Mouse (Mus musculus) CH12F3 (cell line): ENCODE measurements around the gene Olfr148.

Experiments
- in situ Hi-C: fragments of 300-500 bp; cut with MboI; formaldehyde crosslinking; loops from 2 replicates; pipeline ENCODE4 v1.14.3; 2020; ENCODE audit warnings: low sequenced_read_pairs

The Olfr148 gene

DNA sequence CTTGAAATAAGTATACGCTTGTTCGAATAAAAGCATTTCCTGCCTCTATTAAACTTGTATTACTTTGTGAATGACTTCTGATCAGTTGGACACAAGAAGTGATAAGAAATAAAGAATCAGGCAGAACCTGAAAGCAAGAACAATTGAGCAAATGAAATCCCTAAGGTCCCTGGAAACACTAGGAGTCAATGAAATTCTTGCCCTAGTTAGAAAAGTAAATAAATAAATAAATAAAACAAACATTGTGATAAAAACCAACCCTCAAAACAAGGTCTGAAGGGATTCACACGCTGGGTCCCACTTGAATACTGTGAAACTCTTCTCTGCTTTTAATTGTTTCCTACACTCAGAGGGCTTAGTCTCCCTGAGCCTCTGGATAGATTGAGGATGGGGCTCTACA, at the start of gene Olfr148:
TSS of gene Olfr148 (plus strand) at position 301 of the 400 bp plus-strand sequence.
- in situ Hi-C loops: no loop called here

DNA sequence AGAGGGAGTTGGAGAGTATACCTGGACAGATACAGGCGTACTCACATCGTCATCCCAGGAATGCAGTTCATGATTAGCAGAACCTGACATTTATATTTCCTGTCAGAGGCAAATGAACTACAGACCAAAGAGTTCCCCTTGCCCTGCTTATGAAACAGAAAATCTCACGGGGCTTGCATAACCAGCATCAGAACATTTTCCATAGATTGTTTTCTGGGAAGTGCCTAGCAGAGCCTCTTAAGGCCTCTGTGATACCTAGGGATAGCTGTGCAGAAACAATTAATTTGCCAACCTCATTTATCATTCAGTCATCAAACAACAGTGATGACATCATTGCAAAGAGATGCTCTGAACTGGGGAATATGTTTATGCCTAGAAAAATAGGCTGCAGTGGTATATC, 35.0 kb upstream of the Olfr148 start, which contains the start of gene Olfr959:
TSS of gene Olfr959 (minus strand) at position 101 of the 400 bp plus-strand sequence.
- in situ Hi-C loops: no loop called here

DNA sequence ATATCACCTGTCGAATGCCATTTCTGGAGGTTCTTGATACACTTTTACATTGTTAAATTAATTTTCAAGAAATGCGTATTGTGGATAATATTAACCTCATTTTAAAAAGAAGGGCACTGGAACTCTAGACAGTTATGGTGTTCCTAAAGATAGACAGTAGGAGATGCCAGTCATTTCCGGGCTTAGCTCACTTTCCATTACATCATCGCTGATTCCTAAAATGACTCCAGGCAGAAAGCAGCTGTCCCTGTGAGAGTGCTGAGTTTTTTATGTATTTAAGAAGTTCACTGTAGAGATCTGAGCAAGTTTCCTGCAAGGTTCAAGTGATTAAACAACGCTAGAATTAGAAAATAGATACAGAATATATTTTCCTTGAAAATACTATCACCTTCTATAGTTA, 33.4 kb upstream of the Olfr148 start:
- in situ Hi-C loops: no loop called here

DNA sequence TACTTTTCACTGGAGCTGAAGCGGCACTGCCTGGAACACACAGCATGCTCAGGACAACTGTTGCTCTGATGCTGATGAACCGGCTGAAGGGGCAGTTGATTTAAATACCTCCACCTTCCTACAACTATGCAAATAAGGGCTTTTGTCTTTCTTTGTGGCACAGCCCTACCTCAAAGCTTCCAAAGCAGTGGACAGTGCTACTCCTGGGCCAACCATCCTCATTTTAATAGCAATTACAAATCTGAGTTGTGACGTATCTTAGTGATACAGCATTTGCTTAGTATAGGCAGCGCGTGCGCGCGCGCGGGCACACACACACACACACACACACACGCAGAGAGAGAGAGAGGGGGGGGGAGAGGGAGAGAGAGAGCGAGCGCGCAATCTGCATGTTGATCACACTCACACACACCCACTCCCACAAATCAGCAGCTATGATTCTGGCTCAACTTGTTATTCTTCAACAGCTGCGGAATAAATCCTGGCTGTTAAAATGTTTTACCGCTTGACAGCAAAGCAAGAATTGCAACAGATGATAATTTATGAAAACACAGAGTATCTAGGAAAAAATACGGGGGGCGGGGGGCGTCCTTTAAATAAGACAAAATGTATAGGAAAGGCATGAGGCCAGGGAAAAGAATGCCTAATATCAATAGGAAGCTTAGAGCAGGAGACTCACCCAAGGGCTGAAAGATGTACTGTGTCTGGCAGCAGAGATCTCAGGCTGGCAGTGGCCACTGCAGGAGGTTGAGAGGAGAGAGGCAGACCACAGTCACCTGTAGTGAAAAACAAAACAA, 7.7 kb upstream of the Olfr148 start:
- in situ Hi-C loops: no loop called here

DNA sequence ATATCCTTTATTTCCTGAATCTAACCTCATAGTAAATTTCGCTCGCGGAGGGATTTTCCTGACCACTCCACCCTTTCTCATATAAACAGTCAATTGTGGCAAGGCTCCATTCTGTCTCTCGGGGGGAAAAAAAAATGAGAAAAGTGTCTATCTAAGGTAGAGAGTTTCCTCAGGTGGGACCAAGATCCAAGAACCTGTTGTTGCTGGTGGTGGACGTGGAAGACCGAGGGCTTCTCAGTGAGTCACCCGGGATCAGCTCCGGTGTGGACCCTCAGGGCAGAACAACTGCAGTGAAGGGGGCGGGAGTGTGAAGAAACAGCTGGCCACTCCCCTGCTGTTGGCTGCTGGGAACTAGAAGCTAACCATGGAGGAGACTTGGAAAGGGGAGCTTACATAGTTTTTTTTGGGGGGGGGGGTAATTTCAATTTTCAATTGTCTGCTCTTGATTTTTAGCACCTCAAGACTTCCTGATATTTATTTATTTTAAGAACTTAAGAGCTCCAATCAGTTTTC, 7.1 kb upstream of the Olfr148 start:
- in situ Hi-C loops: no loop called here

DNA sequence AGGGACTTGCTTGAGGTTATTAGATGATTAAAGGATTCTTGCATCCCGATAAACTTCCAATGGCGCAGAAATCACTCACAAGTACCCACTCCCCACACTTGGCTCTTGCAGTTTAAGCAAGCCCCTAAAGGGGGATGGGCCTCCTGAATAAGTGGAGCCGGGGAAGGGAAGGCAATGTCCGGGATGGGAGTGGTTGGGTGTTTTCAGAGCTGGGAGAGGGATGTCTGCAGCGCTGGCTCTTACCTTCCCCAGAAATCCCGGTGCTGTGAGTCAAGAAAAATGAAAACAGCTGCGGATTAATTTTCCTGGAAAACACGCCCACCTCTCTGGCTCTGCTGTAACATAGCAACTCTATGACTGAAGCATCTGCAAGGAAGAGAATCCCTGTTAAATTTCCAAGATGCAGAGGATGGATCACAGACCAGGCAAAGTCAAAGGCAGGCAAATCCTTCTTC, 6.4 kb upstream of the Olfr148 start, which contains the start of gene AW551984:
TSS of gene AW551984 (minus strand) at position 405 of the 455 bp plus-strand sequence.
- in situ Hi-C loops: no loop called here

DNA sequence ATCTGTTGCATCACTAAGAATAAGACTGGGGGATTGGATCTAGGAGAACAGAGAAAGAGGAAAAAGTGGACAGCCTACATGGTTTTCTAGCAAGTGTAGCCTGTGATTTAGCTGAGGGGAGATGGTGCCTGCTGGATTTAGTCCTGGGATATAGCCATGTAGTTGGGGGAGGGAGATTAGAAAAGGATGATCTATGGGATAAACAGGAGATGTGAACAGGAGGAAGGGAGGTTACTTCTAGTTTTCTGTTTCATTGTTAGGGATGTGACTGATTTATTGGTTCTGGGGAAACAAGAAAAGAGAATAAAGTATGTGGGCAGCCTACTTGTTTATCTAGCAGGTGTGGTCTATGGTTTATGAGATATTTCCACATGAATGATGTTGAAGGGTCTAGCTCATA, 2.0 kb upstream of the Olfr148 start:
- in situ Hi-C loops: no loop called here

DNA sequence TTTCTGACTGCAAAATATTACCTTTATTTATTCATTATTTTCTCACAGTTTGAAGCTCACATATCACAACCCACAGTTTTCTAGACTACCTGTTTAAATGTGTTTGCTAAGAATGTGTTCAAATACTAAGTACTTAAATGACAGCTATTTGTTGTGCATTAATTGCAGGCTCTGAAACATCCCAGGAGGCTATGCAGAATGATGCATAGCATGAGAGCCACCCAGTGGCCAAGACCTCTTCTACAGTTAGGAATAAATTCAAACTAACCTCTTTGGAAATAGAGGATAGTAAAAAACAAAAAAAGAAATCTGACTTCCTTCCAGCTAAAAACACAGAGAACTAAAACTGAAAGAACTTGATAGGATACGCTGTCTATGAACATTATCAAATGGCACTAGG, 1.5 kb downstream of the Olfr148 start:
- in situ Hi-C loops: no loop called here

DNA sequence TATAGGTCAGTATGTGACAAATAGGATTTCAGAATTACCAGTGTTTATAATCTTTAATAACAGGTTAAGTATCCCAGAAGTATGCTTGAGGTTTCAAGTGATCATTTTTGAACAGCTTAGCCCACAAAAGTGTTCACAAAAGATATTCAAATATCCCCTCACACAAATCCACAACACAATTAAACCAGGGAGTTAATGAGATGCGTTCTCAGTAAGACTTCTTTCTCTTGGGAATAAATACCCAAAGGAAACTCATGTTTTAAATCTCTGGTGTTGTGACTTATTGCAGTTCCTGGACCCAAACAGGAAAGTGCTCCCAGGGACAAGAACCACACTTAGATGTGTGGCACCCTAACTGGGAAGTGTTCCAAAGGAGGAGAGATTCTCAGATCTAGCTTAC, 10.6 kb downstream of the Olfr148 start, which contains the start of gene Olfr960:
TSS of gene Olfr960 (plus strand) at position 301 of the 400 bp plus-strand sequence.
- in situ Hi-C loops: no loop called here

DNA sequence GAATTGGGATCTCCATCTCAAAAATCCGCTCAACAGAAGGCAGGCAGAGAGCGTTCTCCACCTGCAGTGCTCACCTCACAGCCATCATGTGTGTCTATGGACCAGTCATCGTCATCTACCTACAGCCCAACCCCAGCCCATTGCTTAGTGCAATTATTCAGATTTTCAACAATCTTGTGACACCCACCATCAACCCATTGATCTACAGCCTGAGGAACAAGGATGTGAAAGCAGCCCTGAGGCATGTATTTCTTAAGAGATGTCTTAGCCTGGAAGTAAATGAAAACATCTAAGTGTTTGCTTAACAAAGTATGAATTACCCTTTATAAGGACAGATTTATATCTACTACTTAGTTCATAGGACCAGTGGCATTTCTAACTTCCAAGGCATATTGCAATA, 13.3 kb downstream of the Olfr148 start:
- in situ Hi-C loops: no loop called here

DNA sequence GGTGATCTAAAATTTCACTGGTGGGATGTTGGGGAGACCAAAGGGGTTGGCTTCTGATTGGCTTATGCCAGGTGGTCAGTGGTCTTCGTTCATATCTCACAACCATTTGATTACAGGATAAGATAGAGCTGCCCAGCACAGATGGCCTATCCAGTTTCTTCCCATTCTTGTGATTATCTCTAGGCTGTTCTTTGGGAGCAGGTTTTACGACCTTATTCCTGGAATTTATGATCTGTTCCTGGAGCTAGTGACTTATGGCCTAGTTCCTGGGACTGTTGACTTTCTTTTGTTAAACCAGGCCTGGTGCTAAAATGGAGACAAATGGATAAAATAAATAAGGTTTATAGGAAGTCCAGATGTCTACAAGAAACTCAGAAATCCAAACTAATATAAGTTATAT, 14.3 kb downstream of the Olfr148 start:
- in situ Hi-C loops: no loop called here

DNA sequence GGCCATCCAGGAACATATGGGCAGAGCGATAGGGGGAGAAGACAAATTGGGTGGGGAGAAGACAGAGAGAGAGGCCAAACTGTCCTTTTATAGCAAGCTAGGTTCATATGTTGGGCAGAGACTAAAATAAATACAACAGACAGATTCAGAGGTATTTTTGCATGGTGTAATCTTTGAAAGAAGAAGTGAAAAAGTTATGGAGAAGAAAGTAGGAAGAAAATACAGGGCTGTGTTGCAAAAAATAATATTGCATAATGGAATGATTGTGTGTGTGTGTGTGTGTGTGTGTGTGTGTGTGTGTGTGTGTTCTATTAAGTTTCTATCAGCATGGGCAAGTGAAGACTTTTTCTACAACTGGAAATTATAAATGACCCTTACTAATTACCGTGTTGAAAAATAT, 18.6 kb downstream of the Olfr148 start:
- in situ Hi-C loops: no loop called here

DNA sequence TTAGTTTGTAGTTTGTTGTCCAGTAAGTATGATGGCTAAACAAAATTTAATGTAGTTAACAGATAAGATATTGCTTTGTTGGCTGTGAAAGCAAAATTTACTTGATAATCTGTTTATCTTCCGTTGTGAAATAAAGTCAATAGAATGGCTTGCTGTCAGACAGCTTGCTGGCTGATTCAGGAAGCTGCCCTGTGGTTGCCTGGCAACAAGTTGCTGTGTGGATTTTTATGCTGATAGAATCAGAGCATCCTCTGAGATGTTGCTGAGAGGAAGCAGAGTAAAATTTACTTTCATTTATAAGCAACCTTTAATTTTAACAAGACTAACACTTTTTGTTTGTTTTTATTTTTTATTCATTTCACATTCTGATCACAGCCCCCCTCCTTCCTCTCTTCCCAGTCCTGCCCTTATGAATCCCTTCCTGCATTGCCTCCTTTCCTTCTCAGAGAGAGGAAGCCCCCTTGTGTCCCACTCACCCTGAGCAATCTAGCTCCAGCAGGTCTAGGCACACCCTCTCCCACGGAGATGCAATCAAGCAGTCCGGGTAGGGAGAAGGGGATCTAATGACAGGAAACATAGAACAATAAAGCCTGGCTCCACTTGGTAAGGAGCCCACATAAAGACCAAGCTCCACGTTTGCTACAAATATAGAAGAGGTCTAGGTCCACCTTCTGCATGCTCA, 23.6 kb downstream of the Olfr148 start:
- in situ Hi-C loops: no loop called here

DNA sequence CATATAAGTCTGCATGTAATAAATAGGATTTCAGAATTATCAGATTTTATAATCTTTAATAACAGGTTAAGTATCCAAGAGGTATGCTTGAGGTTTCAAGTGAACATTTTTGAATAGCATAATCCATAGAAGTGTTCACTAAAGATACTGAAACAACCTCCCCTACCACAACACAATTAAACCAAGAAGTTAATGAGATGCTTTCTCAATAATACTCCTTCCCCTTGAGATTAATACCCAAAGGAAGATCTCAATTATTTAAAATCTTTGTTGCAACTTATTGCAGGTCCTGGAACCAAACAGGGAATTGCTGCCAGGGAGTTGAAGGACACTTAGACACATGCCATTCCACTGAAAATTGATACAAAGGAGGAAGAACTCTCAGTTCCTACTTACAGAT, 34.3 kb downstream of the Olfr148 start, which contains the start of gene Olfr961:
TSS of gene Olfr961 (plus strand) at position 301 of the 400 bp plus-strand sequence.
- in situ Hi-C loops: no loop called here

DNA sequence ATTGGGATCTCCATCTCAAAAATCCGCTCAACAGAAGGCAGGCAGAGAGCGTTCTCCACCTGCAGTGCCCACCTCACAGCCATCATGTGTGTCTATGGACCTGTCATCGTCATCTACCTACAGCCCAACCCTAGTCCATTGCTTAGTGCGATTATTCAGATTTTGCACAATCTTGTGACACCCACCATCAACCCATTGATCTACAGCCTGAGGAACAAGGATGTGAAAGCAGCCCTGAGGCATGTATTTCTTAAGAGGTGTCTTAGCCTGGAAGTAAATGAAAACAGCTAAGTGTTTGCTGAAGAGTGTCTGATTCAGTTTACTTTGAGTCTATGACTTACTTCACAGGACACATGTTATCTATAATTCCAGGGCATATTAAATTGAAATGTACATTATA, 36.9 kb downstream of the Olfr148 start:
- in situ Hi-C loops: no loop called here

DNA sequence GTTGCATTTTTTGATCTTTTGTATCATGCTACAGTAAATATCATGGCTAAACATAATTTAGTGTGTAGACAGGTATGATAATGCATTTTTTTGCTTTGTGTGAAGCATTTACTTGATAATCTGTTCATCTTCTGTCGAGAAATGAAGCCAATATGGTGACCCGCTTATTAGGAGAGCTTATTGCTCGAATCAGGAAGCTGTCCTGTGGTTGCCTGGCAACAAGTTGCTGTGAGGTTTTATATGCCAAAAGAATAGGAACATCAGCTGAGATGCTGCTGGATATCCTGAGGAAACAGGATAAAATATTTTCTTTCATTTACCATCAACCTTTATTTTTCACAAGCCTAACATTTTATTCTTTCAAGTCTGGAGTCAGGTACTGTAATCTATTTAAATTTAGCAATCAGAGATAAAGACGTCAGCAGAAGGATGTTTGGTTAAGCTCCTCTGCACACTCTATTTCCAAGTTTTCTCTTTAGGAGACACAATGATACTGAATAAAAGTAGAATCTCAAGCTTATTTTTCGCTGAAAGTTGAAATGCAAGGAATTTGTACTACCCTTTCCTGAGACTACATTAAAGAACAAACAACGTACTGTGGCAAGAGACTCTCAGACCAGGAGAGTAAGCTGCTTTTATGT, 44.4 kb downstream of the Olfr148 start:
- in situ Hi-C loops: no loop called here
